Mouse (Mus musculus): ENCODE measurements around the gene Wif1. TPM values are rescaled to one million over a fixed set of nuclear protein-coding genes. Genes with fewer than 3 reads are reported as not detected.

The Wif1 gene
- total and polyA plus RNA-seq, 3 experiments = not detected

GRCm38 (mm10) chr10:121070742-121071141 is 37.0 kb downstream of the Wif1 start:
- Histone ChIP-seq H3K4me3 (replicated peaks in 1 of 3; ENCODE audit: low read depth in 2 of 3, low read length in 2 of 3, poor library complexity in 1 of 3) (no peak overlapping the region), H3K27me3 (replicated peaks) (no peaks in the 10 kb centered on the region), H3K79me2 (replicated peaks; ENCODE audit: control insufficient read depth, extremely low read depth, insufficient read depth, poor library complexity, severe bottlenecking) (no peaks in the 10 kb centered on the region), H3K9ac (ENCODE audit: insufficient read depth, low read depth) (no peak overlapping the region), H3K4me1 (ENCODE audit: control insufficient read depth in 1 of 2, insufficient read depth in 2 of 2) (peaks cover 0 to 4% of the 10 kb centered on the region in 2 experiments; a peak in 1 of 4 replicates), H3K9me3 (replicated peaks; ENCODE audit: low read length) (peaks cover 8% of the 10 kb centered on the region), H3K4me2 (ENCODE audit: insufficient read depth, low read depth, poor library complexity, severe bottlenecking) (no peak overlapping the region), H3K36me3 (replicated peaks in 1 of 2; ENCODE audit: control insufficient read depth in 1 of 2, insufficient read depth in 1 of 2, low read length in 1 of 2) (no peaks in the 10 kb centered on the region), H3K27ac (ENCODE audit: insufficient read depth, low read depth) (no peak overlapping the region)
- dilution Hi-C loops (cut with MboI; ENCODE audit: extremely low pct_ligation_motif_present, extremely low pct_unique_long_range_greater_than_20kb, low sequenced_read_pairs) (no loop called here), in situ Hi-C loops (cut with MboI; ENCODE audit: low pct_ligation_motif_present, low pct_unique_long_range_greater_than_20kb, low sequenced_read_pairs) (no loop called here)
- TF ChIP-seq JUN (IDR thresholded peaks at IDR 0.05; ENCODE audit: insufficient read depth, low read depth, low read length) (no peak), CTCF (conservative IDR thresholded peaks at IDR 0.05 in 1 of 2, IDR thresholded peaks at IDR 0.05 in 1 of 2; ENCODE audit: low read depth in 2 of 2, low read length in 2 of 2) (peak; percentile 23 to 37; a peak in 2 of 4 replicates)
- DNase-seq (ENCODE audit: extremely low read depth) = no peak

- Histone ChIP-seq H3K79me2 (replicated peaks; ENCODE audit: control insufficient read depth, extremely low read depth, insufficient read depth, poor library complexity, severe bottlenecking) (no peaks in the 10 kb centered on the region), H3K36me3 (replicated peaks in 1 of 2; ENCODE audit: control insufficient read depth in 1 of 2, insufficient read depth in 1 of 2, low read length in 1 of 2) (no peaks in the 10 kb centered on the region), H3K9ac (ENCODE audit: insufficient read depth, low read depth) (no peak overlapping the region), H3K27ac (ENCODE audit: insufficient read depth, low read depth) (no peak overlapping the region), H3K4me2 (ENCODE audit: insufficient read depth, low read depth, poor library complexity, severe bottlenecking) (no peak overlapping the region), H3K27me3 (replicated peaks) (no peaks in the 10 kb centered on the region), H3K9me3 (replicated peaks; ENCODE audit: low read length) (peaks cover 7% of the 10 kb centered on the region), H3K4me1 (ENCODE audit: control insufficient read depth in 1 of 2, insufficient read depth in 2 of 2) (no peaks in the 10 kb centered on the region), H3K4me3 (replicated peaks in 1 of 3; ENCODE audit: low read depth in 2 of 3, low read length in 2 of 3, poor library complexity in 1 of 3) (no peak overlapping the region)
- no peak for DNase-seq (ENCODE audit: extremely low read depth)
- TF ChIP-seq USF1 (IDR thresholded peaks at IDR 0.05; ENCODE audit: low read depth, low read length) (no peak), ZKSCAN1 (IDR thresholded peaks at IDR 0.05; ENCODE audit: borderline replicate concordance, low read depth, low read length) (no peak), MAFK (IDR thresholded peaks at IDR 0.05; ENCODE audit: insufficient replicate concordance, low read length) (no peak), ETS1 (conservative IDR thresholded peaks at IDR 0.05; ENCODE audit: low read depth, low read length) (no peak), PAX5 (IDR thresholded peaks at IDR 0.05; ENCODE audit: low read length) (no peak), ZMIZ1 (IDR thresholded peaks at IDR 0.05; ENCODE audit: low read depth, low read length) (no peak), SMC3 (IDR thresholded peaks at IDR 0.05; ENCODE audit: low read depth, low read length) (no peak)
- dilution Hi-C loops (cut with MboI; ENCODE audit: extremely low pct_ligation_motif_present, extremely low pct_unique_long_range_greater_than_20kb, low sequenced_read_pairs) (no loop called here), in situ Hi-C loops (cut with MboI; ENCODE audit: low pct_ligation_motif_present, low pct_unique_long_range_greater_than_20kb, low sequenced_read_pairs) (no loop called here)
Observed at GRCm38 (mm10) chr10:121080500-121080899, 46.7 kb downstream of the Wif1 start.

GRCm38 (mm10) chr10:121082881-121083280 is 49.1 kb downstream of the Wif1 start:
- no peak overlapping the region for H3K27ac ChIP-seq (ENCODE audit: insufficient read depth, low read depth)
- in situ Hi-C loops (cut with MboI; ENCODE audit: low pct_ligation_motif_present, low pct_unique_long_range_greater_than_20kb, low sequenced_read_pairs) (no loop called here), dilution Hi-C loops (cut with MboI; ENCODE audit: extremely low pct_ligation_motif_present, extremely low pct_unique_long_range_greater_than_20kb, low sequenced_read_pairs) (no loop called here)
- H3K36me3 ChIP-seq (replicated peaks in 1 of 2; ENCODE audit: control insufficient read depth in 1 of 2, insufficient read depth in 1 of 2, low read length in 1 of 2) = no peaks in the 10 kb centered on the region
- H3K9ac ChIP-seq (ENCODE audit: insufficient read depth, low read depth) = no peak overlapping the region
- H3K9me3 ChIP-seq (replicated peaks; ENCODE audit: low read length) = peaks cover 2% of the 10 kb centered on the region
- no peaks in the 10 kb centered on the region for H3K79me2 ChIP-seq (replicated peaks; ENCODE audit: control insufficient read depth, extremely low read depth, insufficient read depth, poor library complexity, severe bottlenecking)
- no peak overlapping the region for H3K4me3 ChIP-seq (replicated peaks in 1 of 3; ENCODE audit: low read depth in 2 of 3, low read length in 2 of 3, poor library complexity in 1 of 3)
- H3K27me3 ChIP-seq (replicated peaks) = no peaks in the 10 kb centered on the region
- no peak for DNase-seq (ENCODE audit: extremely low read depth)
- TF ChIP-seq BHLHE40 (IDR thresholded peaks at IDR 0.05; ENCODE audit: low read depth, low read length) = no peak
- TF ChIP-seq RCOR1 (conservative IDR thresholded peaks at IDR 0.05; ENCODE audit: low read depth, low read length) = no peak
- no peak for TF ChIP-seq ZKSCAN1 (IDR thresholded peaks at IDR 0.05; ENCODE audit: borderline replicate concordance, low read depth, low read length)
- TF ChIP-seq IRF4 (IDR thresholded peaks at IDR 0.05; ENCODE audit: low read depth, low read length) = no peak
- no peak for TF ChIP-seq MAFK (IDR thresholded peaks at IDR 0.05; ENCODE audit: insufficient replicate concordance, low read length)
- no peak for TF ChIP-seq ZC3H11A (IDR thresholded peaks at IDR 0.05; ENCODE audit: low read depth, low read length)
- TF ChIP-seq MEF2A (IDR thresholded peaks at IDR 0.05; ENCODE audit: borderline replicate concordance, low read depth, low read length) = no peak
- TF ChIP-seq UBTF (IDR thresholded peaks at IDR 0.05; ENCODE audit: low read depth, low read length) = no peak
- TF ChIP-seq CHD2 (IDR thresholded peaks at IDR 0.05; ENCODE audit: low read length) = no peak
- no peak for TF ChIP-seq PAX5 (IDR thresholded peaks at IDR 0.05; ENCODE audit: low read length)
- no peak for TF ChIP-seq MXI1 (IDR thresholded peaks at IDR 0.05; ENCODE audit: low read depth, low read length)
- H3K4me1 ChIP-seq (ENCODE audit: control insufficient read depth in 1 of 2, insufficient read depth in 2 of 2) = no peaks in the 10 kb centered on the region
- H3K4me2 ChIP-seq (ENCODE audit: insufficient read depth, low read depth, poor library complexity, severe bottlenecking) = no peak overlapping the region

All from CH12.LX (cell line).